Mouse (Mus musculus) embryonic facial prominence, embryonic 15.5 days (tissue): ENCODE results near the gene Ccdc9. TPM values are rescaled to one million over a fixed set of nuclear protein-coding genes. Genes with fewer than 3 reads are reported as not detected.

Source experiments
- ATAC-seq: fragments of 200-750 bp; cut with Nextera tagmentation; 2 replicates; pipeline ENCODE4 v1.8.0; 2017; ENCODE audit warnings: low read depth, moderate TSS enrichment; ENCODE audit not compliant: insufficient number of reproducible peaks, low FRiP score, low TSS enrichment
- H3K27ac ChIP-seq: fragments of 300-500 bp; sonication (generic); replicated peaks from 2 replicates; pipeline ENCODE4 v1.5.1; 2015; ENCODE audit warnings: mild to moderate bottlenecking, inconsistent platforms
- H3K27me3 ChIP-seq: fragments of 300-500 bp; sonication (generic); 2 replicates; pipeline ENCODE4 v1.6.1; 2015; ENCODE audit warnings: inconsistent platforms
- H3K36me3 ChIP-seq: fragments of 300-500 bp; sonication (generic); 2 replicates; pipeline ENCODE4 v1.6.1; 2015; ENCODE audit warnings: mild to moderate bottlenecking, inconsistent platforms
- H3K4me1 ChIP-seq: fragments of 300-500 bp; sonication (generic); 2 replicates; pipeline ENCODE4 v1.6.1; 2015; ENCODE audit warnings: inconsistent platforms
- H3K4me2 ChIP-seq: fragments of 300-500 bp; sonication (generic); replicated peaks from 2 replicates; pipeline ENCODE4 v1.6.1; 2015; ENCODE audit warnings: mild to moderate bottlenecking, inconsistent platforms
- H3K4me3 ChIP-seq: fragments of 300-500 bp; sonication (generic); replicated peaks from 2 replicates; pipeline ENCODE4 v1.5.1; 2015; ENCODE audit warnings: mild to moderate bottlenecking, inconsistent platforms
- H3K9ac ChIP-seq: fragments of 300-500 bp; sonication (generic); 2 replicates; pipeline ENCODE4 v1.6.1; 2015; ENCODE audit warnings: inconsistent platforms
- H3K9me3 ChIP-seq: fragments of 300-500 bp; sonication (generic); replicated peaks from 2 replicates; pipeline ENCODE4 v1.6.1; 2016; ENCODE audit warnings: inconsistent platforms
- WGBS: fragments of 180-500 bp; shearing (Covaris S2); methylation state at CpG from one replicate; pipeline ENCODE4 v1.1.7; 2015; 5-methylcytosine and 5-hydroxymethylcytosine counted together
- polyA plus RNA-seq: library from polyadenylated mRNA; unstranded; fragments of >200 nt; fragmentation: Nextera tagmentation; extraction: Ambion mirVana; gene quantifications from 2 replicates; pipeline ENCODE4 v1.2.1, GENCODE M21; 2015

The Ccdc9 gene
- polyA plus RNA-seq, 1 experiment from 2014 or later: 27.0 TPM

DNA sequence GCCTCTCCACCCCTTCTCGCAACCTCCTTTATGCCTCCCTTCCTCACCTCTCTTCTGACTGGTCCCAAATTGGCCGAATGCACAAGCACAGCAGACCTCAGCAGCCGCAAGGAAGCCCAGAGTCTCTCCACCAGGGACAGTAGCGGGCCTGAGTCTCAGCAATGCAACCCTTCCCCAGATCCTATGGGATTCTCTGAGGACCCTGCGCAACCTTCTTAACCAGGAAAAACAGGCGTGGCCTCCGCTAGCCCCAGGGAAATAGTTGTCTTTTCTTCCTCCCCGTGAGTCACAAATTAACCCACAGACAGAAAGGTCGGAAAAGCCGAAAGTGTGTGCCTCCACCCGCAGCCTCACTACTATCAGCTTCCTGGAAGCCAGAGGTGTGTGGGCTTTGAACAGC is 44.8 kb downstream of the Ccdc9 start:
- H3K9ac ChIP-seq: no peak overlapping the region
- 33% methylated on average over 11 of the region's 11 CpGs for WGBS
- H3K27ac ChIP-seq: no peak overlapping the region
- no peak for ATAC-seq
- H3K4me1 ChIP-seq: no peaks in the 10 kb centered on the region
- H3K4me3 ChIP-seq: no peak overlapping the region
- H3K36me3 ChIP-seq: no peaks in the 10 kb centered on the region
- no peaks in the 10 kb centered on the region for H3K9me3 ChIP-seq
- H3K27me3 ChIP-seq: no peaks in the 10 kb centered on the region
- no peak overlapping the region for H3K4me2 ChIP-seq

DNA sequence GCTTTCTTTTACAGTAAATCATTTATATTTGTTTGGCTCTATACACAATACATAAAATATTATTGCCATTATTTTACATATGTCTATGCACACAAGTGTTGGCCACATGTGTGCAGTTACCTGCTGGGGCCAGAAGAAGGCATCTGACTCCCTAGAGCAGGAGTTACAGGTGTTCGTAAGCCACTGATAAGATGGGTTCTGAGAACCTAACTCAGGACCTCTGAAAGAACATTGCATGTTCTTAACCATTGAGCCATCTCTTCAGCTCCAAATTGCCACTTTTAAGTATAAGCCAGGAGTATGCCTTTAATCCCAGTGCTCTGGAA is 45.7 kb downstream of the Ccdc9 start:
- Histone ChIP-seq H3K9ac (no peak overlapping the region), H3K36me3 (no peaks in the 10 kb centered on the region), H3K27me3 (no peaks in the 10 kb centered on the region), H3K4me3 (no peak overlapping the region), H3K4me2 (no peak overlapping the region), H3K27ac (no peak overlapping the region), H3K9me3 (no peaks in the 10 kb centered on the region), H3K4me1 (no peaks in the 10 kb centered on the region)
- WGBS: 94% methylated on average over 1 of the region's 1 CpGs
- ATAC-seq: no peak

DNA sequence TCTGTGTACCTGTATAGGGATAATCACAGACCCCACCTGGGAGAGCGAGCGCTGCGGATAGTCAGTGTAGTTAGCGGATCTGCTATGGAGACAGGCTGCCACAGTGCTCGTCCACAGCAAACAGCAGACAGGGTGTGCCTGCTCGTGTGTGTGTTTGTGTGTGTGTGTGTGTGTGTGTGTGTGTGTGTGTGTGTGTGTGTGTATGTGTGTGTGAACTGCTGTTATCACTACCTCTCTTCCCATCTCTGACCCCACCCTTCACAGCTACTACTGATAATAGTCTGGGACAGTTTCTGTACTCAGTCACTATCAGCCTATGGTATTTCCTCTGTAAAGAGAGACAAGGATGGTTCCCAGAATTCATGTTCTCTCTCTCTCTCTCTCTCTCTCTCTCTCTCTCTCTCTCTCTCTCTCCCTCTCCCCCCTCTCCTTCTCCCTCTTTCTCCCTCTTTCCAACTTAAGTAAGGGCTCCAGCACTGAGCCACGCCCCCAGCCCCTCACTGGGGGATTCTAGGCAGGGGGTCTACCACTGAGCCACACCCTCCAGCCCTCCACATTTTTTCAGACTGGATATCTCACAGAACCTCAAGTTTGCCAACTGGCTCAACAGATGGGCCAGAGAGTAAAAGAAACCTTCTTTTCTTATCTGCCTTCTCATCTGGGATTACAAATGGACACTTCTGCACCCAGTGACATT is 46.2 kb downstream of the Ccdc9 start:
- H3K4me3 ChIP-seq: no peak overlapping the region
- ATAC-seq: no peak
- no peaks in the 10 kb centered on the region for H3K36me3 ChIP-seq
- 68% methylated on average over 7 of the region's 7 CpGs for WGBS
- H3K27me3 ChIP-seq: no peaks in the 10 kb centered on the region
- no peaks in the 10 kb centered on the region for H3K4me1 ChIP-seq
- no peak overlapping the region for H3K9ac ChIP-seq
- no peak overlapping the region for H3K27ac ChIP-seq
- H3K4me2 ChIP-seq: no peak overlapping the region
- no peaks in the 10 kb centered on the region for H3K9me3 ChIP-seq

DNA sequence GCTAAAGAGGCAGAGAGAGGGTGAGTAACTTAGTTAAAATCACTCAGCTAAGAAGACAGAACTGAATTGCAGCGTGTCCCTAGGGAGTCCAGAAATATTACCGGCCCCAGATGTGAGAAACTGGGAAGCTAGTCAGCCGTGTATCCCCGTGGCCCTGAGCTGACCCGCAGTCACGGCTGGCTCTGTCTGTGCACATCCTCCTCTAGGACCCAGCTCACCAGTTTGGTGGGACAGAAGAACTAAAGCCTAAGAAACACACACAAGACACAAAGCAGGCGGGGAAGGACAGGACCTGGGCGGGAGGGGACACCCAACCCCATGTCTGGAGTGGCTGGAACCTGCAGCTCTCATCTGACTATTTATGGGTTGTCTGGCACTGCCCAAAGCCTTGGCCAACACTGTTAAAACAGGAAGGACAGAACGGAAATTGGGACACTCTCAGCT is 47.0 kb downstream of the Ccdc9 start:
- WGBS: 48% methylated on average over 9 of the region's 9 CpGs
- Histone ChIP-seq H3K9ac (no peak overlapping the region), H3K27ac (no peak overlapping the region), H3K4me2 (no peak overlapping the region), H3K9me3 (no peaks in the 10 kb centered on the region), H3K4me3 (no peak overlapping the region), H3K27me3 (no peaks in the 10 kb centered on the region), H3K36me3 (no peaks in the 10 kb centered on the region), H3K4me1 (no peaks in the 10 kb centered on the region)
- no peak for ATAC-seq

DNA sequence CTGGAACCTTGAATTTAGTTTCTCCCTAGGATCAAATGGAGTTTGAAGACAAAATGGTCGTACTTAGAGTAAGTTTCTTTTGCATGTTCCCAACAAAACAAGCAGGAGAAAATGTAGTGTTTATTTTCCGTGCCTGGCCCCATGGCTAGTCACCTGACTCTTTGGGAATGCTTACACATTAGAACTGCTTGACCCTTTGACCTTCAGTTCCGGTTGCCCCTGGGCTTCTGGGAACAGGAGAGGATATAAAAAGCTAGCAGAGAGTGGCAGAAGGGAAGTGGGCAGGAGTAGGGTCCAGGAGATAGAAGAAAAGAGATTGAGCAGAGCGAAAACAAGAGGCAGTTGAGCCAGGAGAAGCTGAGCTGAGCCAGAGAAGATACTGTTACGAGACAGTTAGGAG is 56.7 kb downstream of the Ccdc9 start:
- no peak overlapping the region for H3K9ac ChIP-seq
- H3K36me3 ChIP-seq: no peaks in the 10 kb centered on the region
- H3K4me2 ChIP-seq: no peak overlapping the region
- H3K4me1 ChIP-seq: 0 out of 2 replicates have a peak, but pooled peaks cover 4% of the 10 kb centered on the region
- H3K4me3 ChIP-seq: no peak overlapping the region
- no peaks in the 10 kb centered on the region for H3K9me3 ChIP-seq
- 20% methylated on average over 5 of the region's 5 CpGs for WGBS
- H3K27me3 ChIP-seq: no peaks in the 10 kb centered on the region
- no peak for ATAC-seq
- H3K27ac ChIP-seq: no peak overlapping the region

Other genes with a start within 250 kb of the Ccdc9 start
- 9.4 and 10.3 TPM in 2 replicates for gene Bicra, start 238.9 kb downstream of the Ccdc9 start, polyA plus RNA-seq
- 0.13 and 0.15 TPM in 2 replicates for gene Zfp541, start 225.0 kb downstream of the Ccdc9 start, polyA plus RNA-seq
- 244 and 245 TPM in 2 replicates for gene Napa, start 188.3 kb downstream of the Ccdc9 start, polyA plus RNA-seq
- gene Kptn, start 166.9 kb downstream of the Ccdc9 start, polyA plus RNA-seq: 31.1 and 33.9 TPM in 2 replicates
- 0.25 and 0.35 TPM in 2 replicates for gene Slc8a2, start 157.0 kb downstream of the Ccdc9 start, polyA plus RNA-seq
- 47.6 and 51.5 TPM in 2 replicates for gene Meis3, start 111.7 kb downstream of the Ccdc9 start, polyA plus RNA-seq
- 14.5 and 15.5 TPM in 2 replicates for gene Dhx34, start 64.8 kb downstream of the Ccdc9 start, polyA plus RNA-seq
- 0.04 and 0.35 TPM in 2 replicates for gene C5ar2, start 42.6 kb downstream of the Ccdc9 start, polyA plus RNA-seq
- 4.4 and 4.5 TPM in 2 replicates for gene C5ar1, start 27.3 kb downstream of the Ccdc9 start, polyA plus RNA-seq
- 29.6 and 32.8 TPM in 2 replicates for gene Inafm1, start 13.2 kb downstream of the Ccdc9 start, polyA plus RNA-seq
- gene Bbc3, start 21.6 kb upstream of the Ccdc9 start, polyA plus RNA-seq: 5.1 and 7.5 TPM in 2 replicates
- gene Sae1, start 101.0 kb upstream of the Ccdc9 start, polyA plus RNA-seq: 291 and 292 TPM in 2 replicates
- 16.9 and 17.0 TPM in 2 replicates for gene Zc3h4, start 114.1 kb upstream of the Ccdc9 start, polyA plus RNA-seq
- gene Tmem160, start 166.0 kb upstream of the Ccdc9 start, polyA plus RNA-seq: 48.6 and 49.6 TPM in 2 replicates
- 0.33 and 0.47 TPM in 2 replicates for gene Npas1, start 190.9 kb upstream of the Ccdc9 start, polyA plus RNA-seq